Mouse (Mus musculus) myocyte (in vitro differentiated cells): ENCODE measurements around the gene Sobp.

Experiments used
- MYOD1 ChIP-seq, 3 experiments: IDR thresholded peaks; one replicate each; pipeline ENCODE4 v1.6.1; 2011; ENCODE audit warnings: control low read depth in 2 of 3, low read depth in 2 of 3, mild to moderate bottlenecking in 2 of 3, moderate library complexity in 1 of 3; ENCODE audit not compliant: insufficient read length in 2 of 3, control insufficient read depth in 1 of 3
- POLR2A ChIP-seq: IDR thresholded peaks from one replicate; pipeline ENCODE4 v1.6.1; 2011; ENCODE audit warnings: low read depth, mild to moderate bottlenecking, control low read depth, moderate library complexity; ENCODE audit not compliant: insufficient read length
- TCF12 ChIP-seq: IDR thresholded peaks from one replicate; pipeline ENCODE4 v1.6.1; 2011; ENCODE audit warnings: mild to moderate bottlenecking, control low read depth; ENCODE audit not compliant: poor library complexity, insufficient read depth, severe bottlenecking
- USF1 ChIP-seq: IDR thresholded peaks from one replicate; pipeline ENCODE4 v1.6.1; 2011; ENCODE audit warnings: low read depth, mild to moderate bottlenecking, control low read depth, moderate library complexity

DNA sequence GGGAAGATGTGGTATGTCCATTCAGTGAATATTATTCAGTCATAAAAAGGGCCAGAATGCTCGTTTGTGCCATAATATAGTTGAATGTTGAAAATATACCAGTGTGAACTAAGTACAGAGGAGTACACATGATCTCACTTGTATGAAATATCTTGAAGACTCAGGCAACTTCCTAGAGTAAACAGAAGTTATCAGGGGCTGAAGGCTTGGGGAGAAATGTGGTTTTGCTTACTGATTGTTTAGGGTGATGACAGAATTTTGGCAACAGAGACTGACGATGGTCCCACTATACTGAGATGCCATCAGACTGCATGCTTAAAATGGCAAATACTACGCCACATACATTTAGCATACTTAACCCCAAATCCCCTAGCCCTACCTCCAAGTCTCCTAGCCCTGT lies 132.5 kb downstream of the Sobp start:
- no peak for TF ChIP-seq TCF12
- no peak for TF ChIP-seq USF1
- no peak for TF ChIP-seq POLR2A
- no peak for TF ChIP-seq MYOD1 (IDR thresholded peaks at IDR 0.05; ENCODE audit: control insufficient read depth in 1 of 3, insufficient read length in 2 of 3, low read depth in 2 of 3)
